Mouse (Mus musculus) liver, postnatal 0 days (tissue): ENCODE data around the gene 1700003F12Rik. TPM values are rescaled to one million over a fixed set of nuclear protein-coding genes. Genes with fewer than 3 reads are reported as not detected.
A peak's percentile ranks its signal among the peaks of the same experiment; 100 is the strongest.

Source experiments
- ATAC-seq: fragments of 200-750 bp; cut with Nextera tagmentation; 2 replicates; pipeline ENCODE4 v1.8.0; 2017; ENCODE audit warnings: mild to moderate bottlenecking, moderate library complexity
- DNase-seq: peaks from one replicate; pipeline ENCODE4 v3.0.0-alpha.2; 2016
- H3K27ac ChIP-seq: fragments of 300-500 bp; sonication (generic); 2 replicates; pipeline ENCODE4 v1.5.1; 2014; ENCODE audit warnings: antibody characterized with exemption, moderate library complexity, mild to moderate bottlenecking, low read depth
- H3K27me3 ChIP-seq: fragments of 300-500 bp; sonication (generic); 2 replicates; pipeline ENCODE4 v1.6.1; 2014; ENCODE audit warnings: low read length, control low read depth, mixed read lengths; ENCODE audit not compliant: insufficient read depth
- H3K36me3 ChIP-seq: fragments of 300-500 bp; sonication (generic); replicated peaks from 2 replicates; pipeline ENCODE4 v1.6.1; 2014; ENCODE audit warnings: mild to moderate bottlenecking, control low read depth, low read length, moderate library complexity, mixed read lengths; ENCODE audit not compliant: insufficient read depth
- H3K4me1 ChIP-seq: fragments of 300-500 bp; sonication (generic); 2 replicates; pipeline ENCODE4 v1.6.1; 2014; ENCODE audit warnings: antibody characterized with exemption, mild to moderate bottlenecking, control low read depth; ENCODE audit not compliant: insufficient read depth
- H3K4me2 ChIP-seq: fragments of 300-500 bp; sonication (generic); 2 replicates; pipeline ENCODE4 v1.6.1; 2014; ENCODE audit warnings: low read depth, mild to moderate bottlenecking, low read length, moderate library complexity, mixed read lengths
- H3K4me3 ChIP-seq: fragments of 300-500 bp; sonication (generic); 2 replicates; pipeline ENCODE4 v1.5.1; 2014; ENCODE audit warnings: low read depth, low read length
- H3K9ac ChIP-seq: fragments of 300-500 bp; sonication (generic); replicated peaks from 2 replicates; pipeline ENCODE4 v1.6.1; 2014; ENCODE audit warnings: mild to moderate bottlenecking, moderate library complexity
- H3K9me3 ChIP-seq: fragments of 300-500 bp; sonication (generic); 2 replicates; pipeline ENCODE4 v1.6.1; 2016; ENCODE audit warnings: mild to moderate bottlenecking, control low read depth, low read length, mixed read lengths
- CTCF ChIP-seq: sonication (generic); IDR thresholded peaks from 2 replicates; pipeline ENCODE4 v1.5.1; 2016; ENCODE audit warnings: antibody characterized with exemption, low read depth
- EP300 ChIP-seq: IDR thresholded peaks from 2 replicates; pipeline ENCODE4 v1.6.1; 2016; ENCODE audit warnings: antibody characterized with exemption, low read depth, mild to moderate bottlenecking
- WGBS: fragments of 180-500 bp; shearing (Covaris S2); extraction: QIAGEN DNeasy Blood & Tissue Kit; methylation state at CpG from one replicate; pipeline ENCODE4 v1.1.7; 2014; ENCODE audit not compliant: insufficient replicate concordance; 5-methylcytosine and 5-hydroxymethylcytosine counted together
- polyA plus RNA-seq: library from polyadenylated mRNA; unstranded; fragments of >200 nt; fragmentation: Nextera tagmentation; extraction: Ambion mirVana; gene quantifications from 2 replicates; pipeline ENCODE4 v1.2.1, GENCODE M21; 2015

Gene 1700003F12Rik
- polyA plus RNA-seq, 1 experiment from 2014 or later, result 3.1 TPM

DNA sequence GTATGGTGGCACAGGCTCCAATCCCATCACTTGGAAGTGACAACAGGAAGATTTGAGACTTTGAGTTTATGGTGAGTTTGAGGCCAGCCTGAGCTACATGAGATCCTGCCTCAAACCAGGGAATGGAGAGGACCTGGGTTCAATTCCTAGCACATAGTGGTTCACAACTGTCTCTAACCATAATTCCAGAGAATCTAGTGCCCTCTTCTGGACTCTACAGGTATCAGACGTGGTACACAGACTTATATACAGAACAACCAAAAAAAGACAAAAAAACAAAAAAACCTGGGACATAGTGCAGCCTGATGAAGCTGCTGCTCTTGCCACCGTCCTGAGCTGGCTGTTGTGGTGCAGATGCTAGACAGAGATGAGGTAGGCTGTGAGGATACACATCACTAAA, 5.3 kb upstream of the 1700003F12Rik start:
- no peaks in the 10 kb centered on the region for H3K27me3 ChIP-seq
- H3K9ac ChIP-seq, result no peak overlapping the region
- H3K4me3 ChIP-seq, result no peak overlapping the region
- no peak for DNase-seq
- no peak for ATAC-seq
- no peak overlapping the region for H3K4me2 ChIP-seq
- H3K9me3 ChIP-seq, result no peaks in the 10 kb centered on the region
- H3K27ac ChIP-seq, result no peak overlapping the region
- no peaks in the 10 kb centered on the region for H3K4me1 ChIP-seq
- WGBS, result 70% methylated on average over 2 of the region's 2 CpGs
- TF ChIP-seq EP300 (no peak), CTCF (no peak)
- no peaks in the 10 kb centered on the region for H3K36me3 ChIP-seq

DNA sequence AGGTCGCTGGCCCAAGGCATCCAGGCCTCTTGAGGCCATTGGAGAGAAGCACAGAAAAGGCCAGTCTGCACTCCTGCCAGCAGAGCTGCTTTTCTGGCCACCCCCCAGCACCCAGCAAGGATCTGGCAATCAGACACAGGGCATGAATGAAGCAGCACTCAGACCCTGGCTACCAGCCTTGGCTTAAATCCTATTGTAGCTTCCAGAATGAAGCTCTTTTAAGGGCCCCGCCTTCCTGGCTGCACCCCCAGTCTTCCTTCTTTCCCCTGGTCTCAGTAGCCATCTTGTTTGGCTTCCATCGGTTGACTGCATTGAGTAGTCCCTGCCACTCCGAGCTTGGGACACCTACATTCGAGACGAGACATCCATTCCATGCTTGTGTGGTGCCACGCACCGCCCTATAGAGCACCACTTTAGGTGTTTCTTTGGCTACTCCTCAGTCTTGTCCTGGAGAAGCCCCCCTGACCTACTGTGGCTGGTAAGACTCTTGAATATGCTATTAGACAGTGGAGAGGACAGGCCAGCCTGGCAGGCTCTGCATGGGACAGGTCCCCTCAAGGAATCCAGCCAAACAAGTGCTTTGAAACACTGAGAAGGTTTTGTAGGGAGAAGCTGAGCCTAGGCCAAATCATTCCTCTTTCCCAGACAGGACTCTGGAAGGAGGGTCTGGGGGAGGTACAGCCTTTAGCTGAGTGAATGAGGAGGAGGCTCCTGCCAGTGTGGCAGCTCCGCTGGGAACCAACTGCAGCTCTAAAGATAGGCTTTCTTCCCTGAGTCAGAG, 3.1 kb upstream of the 1700003F12Rik start:
- H3K9ac ChIP-seq, result no peak overlapping the region
- no peaks in the 10 kb centered on the region; the same call in 1 of the 2 replicates for H3K4me1 ChIP-seq
- no peak for TF ChIP-seq EP300
- WGBS, result 87% methylated on average over 9 of the region's 9 CpGs
- no peaks in the 10 kb centered on the region for H3K27me3 ChIP-seq
- DNase-seq, result no peak
- H3K36me3 ChIP-seq, result no peaks in the 10 kb centered on the region
- no peak overlapping the region for H3K27ac ChIP-seq
- no peak for ATAC-seq
- no peak overlapping the region for H3K4me3 ChIP-seq
- no peak overlapping the region for H3K4me2 ChIP-seq
- H3K9me3 ChIP-seq, result no peaks in the 10 kb centered on the region

DNA sequence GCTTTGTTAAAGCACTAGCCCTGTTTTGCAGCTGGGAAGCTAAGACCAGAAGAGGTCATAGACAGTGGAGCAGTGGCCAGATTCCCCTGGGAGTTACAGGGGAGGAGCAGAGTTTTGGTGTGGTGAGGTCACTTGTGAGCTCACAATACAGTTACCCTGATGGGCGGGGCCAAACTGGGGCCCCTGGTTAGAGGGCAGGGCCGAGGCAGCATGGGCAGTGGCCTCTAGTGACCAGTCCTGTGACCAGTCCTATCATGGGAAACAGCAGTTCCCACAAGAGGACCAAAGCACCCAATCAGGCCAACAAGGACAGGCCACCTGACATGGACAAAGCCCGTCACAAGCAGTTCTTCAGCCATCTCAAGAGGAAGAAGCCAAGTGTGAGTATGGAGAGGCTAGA, 1.8 kb downstream of the 1700003F12Rik start:
- no peak for TF ChIP-seq CTCF
- TF ChIP-seq EP300, result no peak
- whole genome bisulfite sequencing, result 39% methylated on average over 3 of the region's 3 CpGs
- peak overlapping the region; percentile 84 for H3K4me2 ChIP-seq
- peak; percentile 74 for DNase-seq
- ATAC-seq, result peak; percentile 89
- H3K27ac ChIP-seq, result 0 out of 2 replicates have a peak overlapping the region, but pooled peaks have one; percentile 44
- no peaks in the 10 kb centered on the region for H3K36me3 ChIP-seq
- H3K9me3 ChIP-seq, result no peaks in the 10 kb centered on the region
- H3K4me3 ChIP-seq, result no peak overlapping the region
- no peak overlapping the region for H3K9ac ChIP-seq
- peaks cover 21% of the 10 kb centered on the region for H3K4me1 ChIP-seq
- H3K27me3 ChIP-seq, result peaks cover 22% of the 10 kb centered on the region

DNA sequence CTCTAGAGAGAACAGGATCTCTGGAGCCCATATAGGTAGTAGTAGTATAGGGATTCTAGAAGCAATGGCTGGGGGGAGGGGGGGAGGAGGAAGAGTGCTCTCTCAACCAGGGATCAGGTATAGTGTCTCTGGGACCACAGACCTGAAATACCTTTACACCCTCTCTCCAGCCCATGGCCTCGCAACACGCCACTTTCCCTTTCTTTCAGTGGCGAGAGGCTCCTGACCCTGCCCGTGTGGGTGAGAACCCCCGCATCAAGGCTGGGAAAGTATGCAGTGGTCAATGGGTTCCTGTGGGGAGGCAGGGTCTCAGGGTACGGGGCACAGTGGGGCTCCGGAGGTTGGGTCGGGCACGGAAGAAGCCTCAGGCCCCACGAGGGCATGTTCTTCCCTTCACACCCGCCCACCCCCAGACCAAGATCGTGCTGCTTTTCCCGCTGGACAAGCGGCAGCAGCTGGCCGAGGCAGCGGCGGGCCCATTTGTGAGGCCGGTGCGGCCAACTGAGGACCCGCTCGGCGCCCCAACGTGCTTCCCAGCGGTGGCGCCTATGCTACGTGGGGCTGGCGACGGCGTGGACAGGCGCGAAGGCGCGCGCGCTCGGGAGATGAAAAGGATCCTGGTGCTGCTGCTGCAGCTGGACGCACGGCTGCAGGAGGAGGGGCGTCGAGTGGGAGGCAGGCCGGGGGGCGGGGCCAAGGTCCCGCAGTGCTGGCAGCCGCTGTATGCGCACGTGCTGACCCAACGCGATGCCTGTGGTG, 2.4 kb downstream of the 1700003F12Rik start:
- H3K27me3 ChIP-seq, result peaks cover 22% of the 10 kb centered on the region
- peak overlapping the region; percentile 84 for H3K4me2 ChIP-seq
- peak overlapping the region; percentile 43 for H3K4me3 ChIP-seq
- peaks cover 21% of the 10 kb centered on the region for H3K4me1 ChIP-seq
- ATAC-seq, result peak; percentile 30
- peak overlapping the region; percentile 35 for H3K9ac ChIP-seq
- peak; percentile 80 for DNase-seq
- no peaks in the 10 kb centered on the region for H3K36me3 ChIP-seq
- H3K9me3 ChIP-seq, result no peaks in the 10 kb centered on the region
- 0 out of 2 replicates have a peak overlapping the region, but pooled peaks have one; percentile 44 for H3K27ac ChIP-seq
- WGBS, result 6% methylated on average over 44 of the region's 48 CpGs
- TF ChIP-seq CTCF (no peak), EP300 (no peak)

DNA sequence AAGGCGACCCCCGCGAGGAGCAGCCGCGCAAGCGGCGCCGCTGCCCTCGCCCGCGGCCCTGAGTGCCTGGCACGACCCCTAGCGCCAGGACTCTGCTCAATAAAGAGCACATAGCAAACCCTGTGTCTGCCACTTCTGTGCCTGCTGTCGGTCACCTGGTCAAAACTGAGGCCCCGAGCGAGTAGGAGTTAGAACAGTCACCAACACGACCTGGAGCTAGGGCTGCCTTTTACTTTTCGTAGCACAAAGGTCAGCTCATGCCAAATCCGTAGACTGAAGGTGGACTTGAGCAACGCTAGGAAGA, 3.0 kb downstream of the 1700003F12Rik start:
- peaks cover 21% of the 10 kb centered on the region for H3K4me1 ChIP-seq
- peak overlapping the region; percentile 43 for H3K4me3 ChIP-seq
- H3K4me2 ChIP-seq, result peak overlapping the region; percentile 84
- ATAC-seq (no peak), DNase-seq (no peak)
- H3K36me3 ChIP-seq, result no peaks in the 10 kb centered on the region
- no peak overlapping the region for H3K27ac ChIP-seq
- H3K27me3 ChIP-seq, result peaks cover 22% of the 10 kb centered on the region
- no peaks in the 10 kb centered on the region for H3K9me3 ChIP-seq
- 16% methylated on average over 20 of the region's 20 CpGs for WGBS
- TF ChIP-seq EP300 (no peak), CTCF (no peak)
- 0 out of 2 replicates have a peak overlapping the region, but pooled peaks have one; percentile 35 for H3K9ac ChIP-seq

DNA sequence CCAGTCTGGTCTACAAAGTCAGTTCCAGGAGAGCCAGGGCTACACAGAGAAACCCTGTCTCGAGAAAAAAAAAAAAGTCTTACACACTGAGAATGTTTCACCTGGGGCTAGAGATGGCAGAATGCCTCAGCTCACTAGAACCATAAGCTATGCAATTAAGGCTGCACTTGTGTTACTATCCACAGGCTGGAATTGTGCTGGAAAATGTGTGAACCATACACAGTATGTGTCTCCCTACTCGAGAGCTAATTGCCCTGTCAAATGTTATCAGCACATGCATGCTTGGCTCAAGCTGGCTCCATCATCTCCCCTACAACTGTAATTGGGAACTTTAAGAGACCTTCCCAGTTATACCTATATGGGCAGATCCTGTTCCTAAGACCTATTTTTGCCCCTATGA, 4.1 kb downstream of the 1700003F12Rik start:
- no peak overlapping the region for H3K27ac ChIP-seq
- peaks cover 22% of the 10 kb centered on the region for H3K27me3 ChIP-seq
- H3K9me3 ChIP-seq, result no peaks in the 10 kb centered on the region
- no peak for ATAC-seq
- no peaks in the 10 kb centered on the region for H3K36me3 ChIP-seq
- WGBS, result 59% methylated on average over 2 of the region's 2 CpGs
- no peak overlapping the region for H3K4me2 ChIP-seq
- DNase-seq, result no peak
- H3K4me1 ChIP-seq, result peaks cover 21% of the 10 kb centered on the region
- TF ChIP-seq EP300 (no peak), CTCF (no peak)
- no peak overlapping the region for H3K9ac ChIP-seq
- H3K4me3 ChIP-seq, result no peak overlapping the region
